Mouse (Mus musculus): ENCODE measurements at regions not wholly inside any gene's neighbourhood (a gene's known extent, or its start where the extent isn't known, plus 50 kb on each side); places are given as distances from the start of the nearest gene placed in this dataset.

- DNase-seq = no peak
Observed at GRCm38 (mm10) chr13:53697954-53698353, 225.1 kb upstream of the Msx2 start.

- DNase-seq = no peak
Observed at GRCm38 (mm10) chr13:53695385-53695784, 222.5 kb upstream of the Msx2 start.

GRCm38 (mm10) chr13:53688934-53689333, 216.1 kb upstream of the Msx2 start:
- no peak for DNase-seq

GRCm38 (mm10) chr13:53688489-53688888, 215.6 kb upstream of the Msx2 start:
- peak; percentile 76 for DNase-seq

GRCm38 (mm10) chr13:53684498-53684897, 211.6 kb upstream of the Msx2 start:
- DNase-seq = no peak

- DNase-seq = no peak
Observed at GRCm38 (mm10) chr13:53677187-53677586, 204.3 kb upstream of the Msx2 start.

- no peak for DNase-seq
Observed at GRCm38 (mm10) chr13:53670361-53670760, 197.5 kb upstream of the Msx2 start.

- no peak for DNase-seq
Observed at GRCm38 (mm10) chr13:53667518-53667917, 194.6 kb upstream of the Msx2 start.

GRCm38 (mm10) chr13:53665592-53665991, 192.7 kb upstream of the Msx2 start:
- no peak for DNase-seq

- no peak for DNase-seq
Observed at GRCm38 (mm10) chr13:53664631-53665230, 191.9 kb upstream of the Msx2 start.

- DNase-seq = no peak
Observed at GRCm38 (mm10) chr13:53652826-53653225, 180.0 kb upstream of the Msx2 start.

GRCm38 (mm10) chr13:53648353-53648752, 175.5 kb upstream of the Msx2 start:
- DNase-seq = no peak

- no peak for DNase-seq
Observed at GRCm38 (mm10) chr13:53642557-53642956, 169.7 kb upstream of the Msx2 start.

GRCm38 (mm10) chr13:53639584-53639983, 166.7 kb upstream of the Msx2 start:
- DNase-seq = no peak

- no peak for DNase-seq
Observed at GRCm38 (mm10) chr13:53639115-53639514, 166.2 kb upstream of the Msx2 start.

- no peak for DNase-seq
Observed at GRCm38 (mm10) chr13:53636011-53636410, 163.1 kb upstream of the Msx2 start.

- no peak for DNase-seq
Observed at GRCm38 (mm10) chr13:53634637-53635203, 161.8 kb upstream of the Msx2 start.

- no peak for DNase-seq
Observed at GRCm38 (mm10) chr13:53598050-53598449, 125.2 kb upstream of the Msx2 start.

GRCm38 (mm10) chr13:53596871-53597800, 124.3 kb upstream of the Msx2 start:
- DNase-seq = no peak

GRCm38 (mm10) chr13:53592755-53593154, 119.9 kb upstream of the Msx2 start:
- peak; percentile 2 for DNase-seq

- no peak for DNase-seq
Observed at GRCm38 (mm10) chr13:53586771-53587170, 113.9 kb upstream of the Msx2 start.

- DNase-seq = no peak
Observed at GRCm38 (mm10) chr13:53584504-53585130, 111.7 kb upstream of the Msx2 start.

- no peak for DNase-seq
Observed at GRCm38 (mm10) chr13:53553876-53554577, 81.2 kb upstream of the Msx2 start.

Measured in kidney, postnatal 14 days (tissue).